Mouse (Mus musculus): ENCODE data around the gene Olfr1100. TPM values are rescaled to one million over a fixed set of nuclear protein-coding genes. Genes with fewer than 3 reads are reported as not detected.

Gene Olfr1100
- polyA plus RNA-seq (2012; ENCODE audit: insufficient read depth, insufficient read length, missing spikeins), result not detected in 2 replicates

GRCm38 (mm10) chr2:86979854-86980253 is at the start of gene Olfr1100:
TSS of gene Olfr1100 (minus strand) at chr2:86979954.
- Histone ChIP-seq H3K4me3 (ENCODE audit: insufficient read depth, low read length) (no peak within 1 kb of the TSS), H3K4me1 (ENCODE audit: control insufficient read depth, insufficient read depth, low read length) (no peaks in the 10 kb centered on the region), H3K27ac (ENCODE audit: insufficient read depth, low read depth, low read length) (no peak within 1 kb of the TSS)
- no peak for TF ChIP-seq POLR2A (IDR thresholded peaks at IDR 0.05; ENCODE audit: borderline replicate concordance, low read depth, low read length)
- TF ChIP-seq CTCF (IDR thresholded peaks at IDR 0.05; ENCODE audit: low read depth, low read length), result no peak

DNA sequence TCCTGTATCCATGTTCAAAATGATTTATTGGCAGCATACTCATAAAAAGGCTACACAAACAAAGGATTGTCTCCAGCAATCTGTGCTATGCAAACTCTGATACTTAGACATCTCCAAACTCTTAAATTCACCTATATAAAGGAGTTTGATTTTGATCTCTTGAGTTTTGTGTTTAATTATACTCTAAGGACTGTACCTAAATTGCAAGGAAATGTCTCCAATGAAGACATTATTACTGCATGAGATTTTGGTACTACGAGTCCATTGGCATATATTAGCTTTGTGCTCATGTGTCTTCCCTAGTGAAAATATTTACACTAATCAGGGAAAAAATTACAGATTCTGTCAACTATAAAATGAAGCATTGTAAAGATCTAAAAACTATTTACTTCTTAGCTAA is 47.2 kb upstream of the Olfr1100 start, which contains the start of gene Olfr1104:
Gene Olfr1104, minus strand, starts transcription at position 101 of the 400 bp plus-strand sequence.
- H3K4me1 ChIP-seq (ENCODE audit: control insufficient read depth, insufficient read depth, low read length), result no peaks in the 10 kb centered on the region
- H3K4me3 ChIP-seq (ENCODE audit: insufficient read depth, low read length), result no peak within 1 kb of the TSS
- TF ChIP-seq POLR2A (IDR thresholded peaks at IDR 0.05; ENCODE audit: borderline replicate concordance, low read depth, low read length) (no peak), CTCF (IDR thresholded peaks at IDR 0.05; ENCODE audit: low read depth, low read length) (no peak)
- H3K27ac ChIP-seq (ENCODE audit: insufficient read depth, low read depth, low read length), result no peak within 1 kb of the TSS

DNA sequence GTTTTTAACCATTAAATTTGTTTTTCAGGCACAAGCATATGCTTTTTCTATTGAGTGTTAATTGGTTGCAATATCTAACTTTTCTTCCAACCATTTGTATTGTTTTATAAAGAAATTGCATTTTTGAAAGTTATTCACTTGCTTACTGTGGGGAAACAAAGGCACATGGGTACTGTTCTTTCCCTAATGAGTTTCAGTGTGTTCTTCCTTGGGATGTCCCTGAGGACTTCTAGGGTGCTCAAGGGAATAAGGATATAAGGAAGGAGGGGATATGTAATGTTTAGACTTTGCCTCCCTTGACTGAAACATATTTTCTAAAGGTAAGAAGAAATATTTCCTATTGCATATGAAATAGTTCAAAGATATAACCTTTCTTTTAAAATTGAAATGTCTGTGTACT is 18.3 kb upstream of the Olfr1100 start, which contains the start of gene Olfr1102:
Gene Olfr1102, plus strand, starts transcription at position 301 of the 400 bp plus-strand sequence.
- TF ChIP-seq POLR2A (IDR thresholded peaks at IDR 0.05; ENCODE audit: borderline replicate concordance, low read depth, low read length), result no peak
- no peaks in the 10 kb centered on the region for H3K4me1 ChIP-seq (ENCODE audit: control insufficient read depth, insufficient read depth, low read length)

DNA sequence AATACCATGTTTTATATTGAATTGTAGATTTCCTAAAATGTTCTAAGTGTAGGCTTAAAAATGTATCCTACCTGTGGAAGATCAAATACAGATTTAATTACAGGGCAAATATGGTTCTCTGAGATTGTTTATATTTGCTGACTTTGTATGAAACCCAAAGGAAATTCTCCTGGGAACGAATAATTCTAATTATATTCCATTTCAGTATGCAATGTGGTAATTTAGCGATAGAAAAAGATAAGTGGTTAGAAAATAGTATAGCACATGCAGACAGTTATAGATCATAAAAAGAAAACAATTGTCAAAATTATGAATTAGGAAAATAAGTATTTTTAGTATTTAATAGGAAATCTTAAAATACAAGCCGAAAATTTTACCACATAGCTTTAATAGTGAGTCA is 11.4 kb upstream of the Olfr1100 start, which contains the start of gene Olfr1101:
Gene Olfr1101, minus strand, starts transcription at position 101 of the 400 bp plus-strand sequence.
- Histone ChIP-seq H3K4me3 (ENCODE audit: insufficient read depth, low read length) (no peak within 1 kb of the TSS), H3K27ac (ENCODE audit: insufficient read depth, low read depth, low read length) (no peak within 1 kb of the TSS), H3K4me1 (ENCODE audit: control insufficient read depth, insufficient read depth, low read length) (no peaks in the 10 kb centered on the region)
- TF ChIP-seq POLR2A (IDR thresholded peaks at IDR 0.05; ENCODE audit: borderline replicate concordance, low read depth, low read length), result no peak
- TF ChIP-seq CTCF (IDR thresholded peaks at IDR 0.05; ENCODE audit: low read depth, low read length), result no peak

More for the DNA sequence above, 18.3 kb upstream of the Olfr1100 start, which contains the start of gene Olfr1102:
- H3K4me3 ChIP-seq (ENCODE audit: insufficient read depth, low read length), result no peak within 1 kb of the TSS
- no peak within 1 kb of the TSS for H3K27ac ChIP-seq (ENCODE audit: insufficient read depth, low read depth, low read length)

GRCm38 (mm10) chr2:86960593-86960992 is 19.2 kb downstream of the Olfr1100 start, which contains the start of gene Olfr1099:
TSS of gene Olfr1099 (minus strand) at chr2:86960693.
- no peak within 1 kb of the TSS for H3K4me3 ChIP-seq (ENCODE audit: insufficient read depth, low read length)
- no peaks in the 10 kb centered on the region for H3K4me1 ChIP-seq (ENCODE audit: control insufficient read depth, insufficient read depth, low read length)
- no peak for TF ChIP-seq CTCF (IDR thresholded peaks at IDR 0.05; ENCODE audit: low read depth, low read length)
- no peak within 1 kb of the TSS for H3K27ac ChIP-seq (ENCODE audit: insufficient read depth, low read depth, low read length)

GRCm38 (mm10) chr2:86926557-86926956 is 53.2 kb downstream of the Olfr1100 start:
- no peak for TF ChIP-seq CTCF (IDR thresholded peaks at IDR 0.05; ENCODE audit: low read depth, low read length)
- TF ChIP-seq POLR2A (IDR thresholded peaks at IDR 0.05; ENCODE audit: borderline replicate concordance, low read depth, low read length), result no peak
- H3K4me3 ChIP-seq (ENCODE audit: insufficient read depth, low read length), result no peak overlapping the region
- H3K27ac ChIP-seq (ENCODE audit: insufficient read depth, low read depth, low read length), result no peak overlapping the region
- H3K4me1 ChIP-seq (ENCODE audit: control insufficient read depth, insufficient read depth, low read length), result no peaks in the 10 kb centered on the region

Other genes starting within 250 kb of the Olfr1100 start
- gene Olfr1089, start 246.3 kb downstream of the Olfr1100 start, polyA plus RNA-seq (2012; ENCODE audit: insufficient read depth, insufficient read length, missing spikeins), result not detected in 2 replicates
- gene Olfr1090, start 221.0 kb downstream of the Olfr1100 start, polyA plus RNA-seq (2012; ENCODE audit: insufficient read depth, insufficient read length, missing spikeins), result 0.63 TPM in 1 of 2 replicates, not detected in the other
- gene Olfr1093, start 197.5 kb downstream of the Olfr1100 start, polyA plus RNA-seq (2012; ENCODE audit: insufficient read depth, insufficient read length, missing spikeins), result not detected in 2 replicates
- not detected in 2 replicates for gene Olfr141, start 169.9 kb downstream of the Olfr1100 start, polyA plus RNA-seq (2012; ENCODE audit: insufficient read depth, insufficient read length, missing spikeins)
- gene Olfr1094, start 155.3 kb downstream of the Olfr1100 start, polyA plus RNA-seq (2012; ENCODE audit: insufficient read depth, insufficient read length, missing spikeins), result not detected in 2 replicates
- gene Olfr1095, start 128.3 kb downstream of the Olfr1100 start, polyA plus RNA-seq (2012; ENCODE audit: insufficient read depth, insufficient read length, missing spikeins), result not detected in 2 replicates
- gene Gm13723, start 105.2 kb downstream of the Olfr1100 start, polyA plus RNA-seq (2012; ENCODE audit: insufficient read depth, insufficient read length, missing spikeins), result not detected in 2 replicates
- gene Olfr1097, start 87.7 kb downstream of the Olfr1100 start, polyA plus RNA-seq (2012; ENCODE audit: insufficient read depth, insufficient read length, missing spikeins), result 0.17 TPM in 1 of 2 replicates, not detected in the other
- gene Olfr1098, start 55.4 kb downstream of the Olfr1100 start, polyA plus RNA-seq (2012; ENCODE audit: insufficient read depth, insufficient read length, missing spikeins), result not detected in 2 replicates
- not detected in 2 replicates for gene Olfr1099, start 19.3 kb downstream of the Olfr1100 start, polyA plus RNA-seq (2012; ENCODE audit: insufficient read depth, insufficient read length, missing spikeins)
- gene Olfr1101, start 11.3 kb upstream of the Olfr1100 start, polyA plus RNA-seq (2012; ENCODE audit: insufficient read depth, insufficient read length, missing spikeins), result not detected in 2 replicates
- gene Olfr1102, start 18.4 kb upstream of the Olfr1100 start, polyA plus RNA-seq (2012; ENCODE audit: insufficient read depth, insufficient read length, missing spikeins), result not detected in 2 replicates
- not detected in 2 replicates for gene Olfr1104, start 47.1 kb upstream of the Olfr1100 start, polyA plus RNA-seq (2012; ENCODE audit: insufficient read depth, insufficient read length, missing spikeins)
- gene Olfr1105, start 56.6 kb upstream of the Olfr1100 start, polyA plus RNA-seq (2012; ENCODE audit: insufficient read depth, insufficient read length, missing spikeins), result not detected in 2 replicates
- gene Olfr1106, start 72.3 kb upstream of the Olfr1100 start, polyA plus RNA-seq (2012; ENCODE audit: insufficient read depth, insufficient read length, missing spikeins), result not detected in 2 replicates
- gene Olfr1107, start 95.9 kb upstream of the Olfr1100 start, polyA plus RNA-seq (2012; ENCODE audit: insufficient read depth, insufficient read length, missing spikeins), result not detected in 2 replicates
- gene Olfr1109, start 116.1 kb upstream of the Olfr1100 start, polyA plus RNA-seq (2012; ENCODE audit: insufficient read depth, insufficient read length, missing spikeins), result 0.33 TPM in 1 of 2 replicates, not detected in the other
- not detected in 2 replicates for gene Olfr259, start 134.6 kb upstream of the Olfr1100 start, polyA plus RNA-seq (2012; ENCODE audit: insufficient read depth, insufficient read length, missing spikeins)
- not detected in 2 replicates for gene Olfr1110, start 160.3 kb upstream of the Olfr1100 start, polyA plus RNA-seq (2012; ENCODE audit: insufficient read depth, insufficient read length, missing spikeins)
- not detected in 2 replicates for gene Olfr1111, start 172.7 kb upstream of the Olfr1100 start, polyA plus RNA-seq (2012; ENCODE audit: insufficient read depth, insufficient read length, missing spikeins)
- not detected in 2 replicates for gene Olfr1112, start 207.8 kb upstream of the Olfr1100 start, polyA plus RNA-seq (2012; ENCODE audit: insufficient read depth, insufficient read length, missing spikeins)
- gene Olfr1113, start 229.0 kb upstream of the Olfr1100 start, polyA plus RNA-seq (2012; ENCODE audit: insufficient read depth, insufficient read length, missing spikeins), result not detected in 2 replicates